Mouse (Mus musculus): ENCODE results near the gene Cdh23. TPM values are rescaled to one million over a fixed set of nuclear protein-coding genes. Genes with fewer than 3 reads are reported as not detected.

Gene Cdh23
- polyA plus RNA-seq, 1 experiment from 2014 or later = 10.0 TPM

GRCm38 (mm10) chr10:60411794-60412193 is 284.5 kb downstream of the Cdh23 start:
- ATAC-seq (ENCODE audit: low FRiP score) = no peak

GRCm38 (mm10) chr10:60407831-60408230 is 288.5 kb downstream of the Cdh23 start:
- Histone ChIP-seq H3K27ac (replicated peaks) (no peak overlapping the region), H3K9ac (replicated peaks) (no peak overlapping the region), H3K4me2 (no peak overlapping the region), H3K36me3 (no peaks in the 10 kb centered on the region), H3K4me3 (replicated peaks) (no peak overlapping the region), H3K4me1 (peaks cover 10% of the 10 kb centered on the region), H3K27me3 (replicated peaks) (peaks cover 11% of the 10 kb centered on the region), H3K9me3 (replicated peaks) (no peaks in the 10 kb centered on the region)
- ATAC-seq (ENCODE audit: low FRiP score) = peak; percentile 39; the same call in 1 of the 2 replicates
- WGBS = 1% methylated on average over 5 of the region's 5 CpGs

More at GRCm38 (mm10) chr10:60411794-60412193, 284.5 kb downstream of the Cdh23 start:
- no peak overlapping the region for H3K9ac ChIP-seq (replicated peaks)
- H3K4me3 ChIP-seq (replicated peaks) = no peak overlapping the region
- H3K27ac ChIP-seq (replicated peaks) = no peak overlapping the region
- H3K36me3 ChIP-seq = no peaks in the 10 kb centered on the region
- WGBS = 28% methylated on average over 5 of the region's 5 CpGs
- H3K9me3 ChIP-seq (replicated peaks) = no peaks in the 10 kb centered on the region
- H3K4me1 ChIP-seq = no peaks in the 10 kb centered on the region
- H3K4me2 ChIP-seq = no peak overlapping the region
- H3K27me3 ChIP-seq (replicated peaks) = peaks cover 11% of the 10 kb centered on the region

- no peak overlapping the region for H3K4me3 ChIP-seq (replicated peaks)
- peak overlapping the region; percentile 60 for H3K27ac ChIP-seq (replicated peaks)
- no peaks in the 10 kb centered on the region for H3K36me3 ChIP-seq
- no peak overlapping the region for H3K9ac ChIP-seq (replicated peaks)
- ATAC-seq (ENCODE audit: low FRiP score) = 0 out of 2 replicates have a peak, but pooled peaks have one; percentile 36
- WGBS = 53% methylated on average over 7 of the region's 7 CpGs
- no peak overlapping the region for H3K4me2 ChIP-seq
- H3K9me3 ChIP-seq (replicated peaks) = no peaks in the 10 kb centered on the region
- H3K27me3 ChIP-seq (replicated peaks) = peaks cover 7% of the 10 kb centered on the region
- peaks cover 10% of the 10 kb centered on the region for H3K4me1 ChIP-seq
Measured at GRCm38 (mm10) chr10:60405460-60406177, 290.7 kb downstream of the Cdh23 start.

- no peaks in the 10 kb centered on the region for H3K27me3 ChIP-seq (replicated peaks)
- H3K4me2 ChIP-seq = peak overlapping the region; percentile 9; the same call in 1 of the 2 replicates
- WGBS = 73% methylated on average over 11 of the region's 11 CpGs
- H3K36me3 ChIP-seq = no peaks in the 10 kb centered on the region
- H3K4me3 ChIP-seq (replicated peaks) = no peak overlapping the region
- H3K9me3 ChIP-seq (replicated peaks) = no peaks in the 10 kb centered on the region
- 0 out of 2 replicates have a peak overlapping the region, but pooled peaks have one; percentile 2 for H3K9ac ChIP-seq (replicated peaks)
- peaks cover 20% of the 10 kb centered on the region; the same call in 1 of the 2 replicates for H3K4me1 ChIP-seq
- peak overlapping the region; percentile 68 for H3K27ac ChIP-seq (replicated peaks)
- no peak for ATAC-seq (ENCODE audit: low FRiP score)
Measured at GRCm38 (mm10) chr10:60400507-60401295, 295.6 kb downstream of the Cdh23 start.

GRCm38 (mm10) chr10:60399449-60399848 is 296.8 kb downstream of the Cdh23 start, which contains the start of gene Gm17455:
Gm17455 (plus strand) TSS chr10:60399726.
- Histone ChIP-seq H3K27ac (replicated peaks) (peak within 1 kb of the TSS; percentile 68), H3K36me3 (no peaks in the 10 kb centered on the region), H3K4me3 (replicated peaks) (no peak within 1 kb of the TSS), H3K9me3 (replicated peaks) (no peaks in the 10 kb centered on the region), H3K4me2 (0 out of 2 replicates have a peak within 1 kb of the TSS, but pooled peaks have one; percentile 7), H3K27me3 (replicated peaks) (no peaks in the 10 kb centered on the region), H3K9ac (replicated peaks) (0 out of 2 replicates have a peak within 1 kb of the TSS, but pooled peaks have one; percentile 2), H3K4me1 (peaks cover 28% of the 10 kb centered on the region)
- 34% methylated on average over 7 of the region's 7 CpGs for WGBS
- ATAC-seq (ENCODE audit: low FRiP score) = peak; percentile 69

GRCm38 (mm10) chr10:60398051-60398814 is 298.1 kb downstream of the Cdh23 start:
- no peak for ATAC-seq (ENCODE audit: low FRiP score)

GRCm38 (mm10) chr10:60395605-60396004 is 300.7 kb downstream of the Cdh23 start:
- H3K4me3 ChIP-seq (replicated peaks) = no peak overlapping the region
- ATAC-seq (ENCODE audit: low FRiP score) = 0 out of 2 replicates have a peak, but pooled peaks have one; percentile 18
- no peaks in the 10 kb centered on the region for H3K36me3 ChIP-seq
- WGBS = 66% methylated on average over 5 of the region's 5 CpGs
- peak overlapping the region; percentile 38; the same call in 1 of the 2 replicates for H3K27ac ChIP-seq (replicated peaks)
- H3K9me3 ChIP-seq (replicated peaks) = no peaks in the 10 kb centered on the region
- H3K4me2 ChIP-seq = no peak overlapping the region
- H3K9ac ChIP-seq (replicated peaks) = no peak overlapping the region
- H3K4me1 ChIP-seq = peaks cover 28% of the 10 kb centered on the region
- no peaks in the 10 kb centered on the region for H3K27me3 ChIP-seq (replicated peaks)

More at GRCm38 (mm10) chr10:60398051-60398814, 298.1 kb downstream of the Cdh23 start:
- H3K9me3 ChIP-seq (replicated peaks) = no peaks in the 10 kb centered on the region
- H3K4me1 ChIP-seq = peaks cover 27% of the 10 kb centered on the region
- H3K27ac ChIP-seq (replicated peaks) = no peak overlapping the region
- H3K9ac ChIP-seq (replicated peaks) = no peak overlapping the region
- no peak overlapping the region for H3K4me3 ChIP-seq (replicated peaks)
- H3K27me3 ChIP-seq (replicated peaks) = no peaks in the 10 kb centered on the region
- WGBS = 88% methylated on average over 10 of the region's 10 CpGs
- H3K4me2 ChIP-seq = no peak overlapping the region
- no peaks in the 10 kb centered on the region for H3K36me3 ChIP-seq

GRCm38 (mm10) chr10:60394936-60395335 is 301.4 kb downstream of the Cdh23 start:
- Histone ChIP-seq H3K27ac (replicated peaks) (peak overlapping the region; percentile 38), H3K4me3 (replicated peaks) (no peak overlapping the region), H3K9me3 (replicated peaks) (no peaks in the 10 kb centered on the region), H3K36me3 (no peaks in the 10 kb centered on the region), H3K9ac (replicated peaks) (no peak overlapping the region), H3K4me2 (no peak overlapping the region), H3K4me1 (peaks cover 24% of the 10 kb centered on the region), H3K27me3 (replicated peaks) (no peaks in the 10 kb centered on the region)
- no peak for ATAC-seq (ENCODE audit: low FRiP score)
- WGBS = 42% methylated on average over 7 of the region's 7 CpGs

- WGBS = 76% methylated on average over 9 of the region's 9 CpGs
- no peak overlapping the region for H3K4me2 ChIP-seq
- no peaks in the 10 kb centered on the region for H3K9me3 ChIP-seq (replicated peaks)
- H3K4me1 ChIP-seq = peaks cover 14% of the 10 kb centered on the region
- H3K9ac ChIP-seq (replicated peaks) = no peak overlapping the region
- H3K27me3 ChIP-seq (replicated peaks) = no peaks in the 10 kb centered on the region
- no peak for ATAC-seq (ENCODE audit: low FRiP score)
- H3K27ac ChIP-seq (replicated peaks) = no peak overlapping the region
- no peaks in the 10 kb centered on the region for H3K36me3 ChIP-seq
- H3K4me3 ChIP-seq (replicated peaks) = no peak overlapping the region
Measured at GRCm38 (mm10) chr10:60391661-60392060, 304.6 kb downstream of the Cdh23 start.

- no peak for ATAC-seq (ENCODE audit: low FRiP score)
- 61% methylated on average over 5 of the region's 5 CpGs for WGBS
- Histone ChIP-seq H3K9me3 (replicated peaks) (no peaks in the 10 kb centered on the region), H3K4me1 (peaks cover 14% of the 10 kb centered on the region), H3K4me3 (replicated peaks) (no peak overlapping the region), H3K27ac (replicated peaks) (no peak overlapping the region), H3K4me2 (no peak overlapping the region), H3K9ac (replicated peaks) (no peak overlapping the region), H3K36me3 (no peaks in the 10 kb centered on the region), H3K27me3 (replicated peaks) (no peaks in the 10 kb centered on the region)
Measured at GRCm38 (mm10) chr10:60390904-60391420, 305.3 kb downstream of the Cdh23 start.

Measured in neural tube, embryonic 15.5 days (tissue).